ENCODE assay signal across 32 mouse cellular contexts in genomic region chr4:82921962-82922361, GRCm38 (mm10). TPM values are rescaled to one million over a fixed set of nuclear protein-coding genes. Genes with fewer than 3 reads are reported as not detected.
A peak's percentile ranks its signal among the peaks of the same experiment; 100 is the strongest.
DNase-seq lines count a peak whose midpoint lies in the region; ATAC-seq and TF ChIP-seq lines count a peak whose summit lies in the region.
"Had no signal": no experiment of that assay in that cellular context is flagged by ENCODE, and none has a peak within 500 bp of the region (broad histone marks: within the 10 kb centered on the region; RNA-seq: fewer than 3 reads in every experiment).

No protein-coding gene starts in this region.

- TF ChIP-seq EP300 in liver, postnatal 0 days (IDR thresholded peaks at IDR 0.05; ENCODE audit: low read depth), result no peak
- no peak for TF ChIP-seq EP300 in CH12.LX (IDR thresholded peaks at IDR 0.05; ENCODE audit: low read length)

- no peak for TF ChIP-seq POLR2A in CH12.LX (IDR thresholded peaks at IDR 0.05; ENCODE audit: low read depth, low read length)

- H3K9ac ChIP-seq in liver, postnatal 0 days (replicated peaks), result no peak overlapping the region
- H3K9ac ChIP-seq in liver, embryonic 12.5 days, result no peak overlapping the region
- no peak overlapping the region for H3K9ac ChIP-seq in CH12.LX (ENCODE audit: insufficient read depth, low read depth)
- no peak overlapping the region for H3K9ac ChIP-seq in midbrain, postnatal 0 days (replicated peaks; ENCODE audit: low read length, poor library complexity, severe bottlenecking)
- H3K9ac ChIP-seq: embryonic facial prominence, embryonic 13.5 days; forebrain, embryonic 12.5 days; forebrain, embryonic 15.5 days; heart, embryonic 12.5 days; heart, embryonic 15.5 days; hindbrain, embryonic 13.5 days; intestine, embryonic 15.5 days had no signal

- H3K79me2 ChIP-seq in CH12.LX (replicated peaks; ENCODE audit: control insufficient read depth, extremely low read depth, insufficient read depth, poor library complexity, severe bottlenecking), result no peaks in the 10 kb centered on the region

- no peak for ATAC-seq in liver, postnatal 0 days
- ATAC-seq in liver, embryonic 12.5 days, result no peak
- ATAC-seq in megakaryocyte, adult 5-6 weeks (ENCODE audit: poor library complexity, severe bottlenecking), result 0 out of 2 replicates have a peak, but pooled peaks have one; percentile 34
- no peak for ATAC-seq in midbrain, postnatal 0 days (ENCODE audit: low FRiP score)
- ATAC-seq: CD4-positive, CD25-positive, alpha-beta regulatory T cell, adult 4 months; forebrain, embryonic 15.5 days; hindbrain, embryonic 16.5 days; intestine, embryonic 15.5 days; Patski had no signal

- DNase-seq in liver, postnatal 0 days, result no peak
- DNase-seq in CH12.LX (ENCODE audit: extremely low read depth), result no peak
- no peak for DNase-seq in embryo, embryonic 11 days
- no peak for DNase-seq in midbrain, postnatal 0 days (ENCODE audit: low spot score)
- DNase-seq: adrenal gland, postnatal 10 days; adrenal gland, postnatal 36 days; cerebellum, adult 18-20 months; cerebellum, adult 9-10 months; cerebellum, postnatal 14 days; gastrocnemius, postnatal 25 days; heart, postnatal 10 days; heart, postnatal 36 days had no signal

- H3K4me1 ChIP-seq in liver, postnatal 0 days (ENCODE audit: insufficient read depth), result no peaks in the 10 kb centered on the region
- no peaks in the 10 kb centered on the region for H3K4me1 ChIP-seq in liver, embryonic 12.5 days
- no peaks in the 10 kb centered on the region for H3K4me1 ChIP-seq in CH12.LX (ENCODE audit: control insufficient read depth in 1 of 2, insufficient read depth in 2 of 2)
- no peaks in the 10 kb centered on the region for H3K4me1 ChIP-seq in midbrain, postnatal 0 days (ENCODE audit: insufficient read depth, low read length)
- H3K4me1 ChIP-seq: embryonic facial prominence, embryonic 10.5 days; embryonic facial prominence, embryonic 13.5 days; heart, embryonic 15.5 days; intestine, embryonic 15.5 days had no signal

- no peaks in the 10 kb centered on the region for H3K9me3 ChIP-seq in liver, postnatal 0 days (ENCODE audit: low read length)
- H3K9me3 ChIP-seq in liver, embryonic 12.5 days (replicated peaks), result no peaks in the 10 kb centered on the region
- H3K9me3 ChIP-seq in CH12.LX (replicated peaks; ENCODE audit: low read length), result no peaks in the 10 kb centered on the region
- no peaks in the 10 kb centered on the region for H3K9me3 ChIP-seq in midbrain, postnatal 0 days (ENCODE audit: low read length)
- H3K9me3 ChIP-seq: embryonic facial prominence, embryonic 10.5 days; embryonic facial prominence, embryonic 13.5 days; forebrain, embryonic 12.5 days; forebrain, embryonic 15.5 days; heart, embryonic 12.5 days; heart, embryonic 15.5 days; hindbrain, embryonic 10.5 days; hindbrain, embryonic 13.5 days; intestine, embryonic 15.5 days had no signal

- WGBS in liver, postnatal 0 days (ENCODE audit: insufficient replicate concordance), result 32% methylated on average over 4 of the region's 4 CpGs
- WGBS in liver, embryonic 12.5 days (ENCODE audit: insufficient replicate concordance), result 34% methylated on average over 4 of the region's 4 CpGs
- 86% methylated on average over 4 of the region's 4 CpGs for WGBS in midbrain, postnatal 0 days

- no peak overlapping the region for H3K4me3 ChIP-seq in liver, postnatal 0 days (ENCODE audit: low read depth, low read length)
- H3K4me3 ChIP-seq in liver, embryonic 12.5 days, result no peak overlapping the region
- no peak overlapping the region for H3K4me3 ChIP-seq in CH12.LX (replicated peaks in 1 of 3; ENCODE audit: low read depth in 2 of 3, low read length in 2 of 3, poor library complexity in 1 of 3)
- H3K4me3 ChIP-seq in midbrain, postnatal 0 days (ENCODE audit: low read depth, low read length), result no peak overlapping the region
- H3K4me3 ChIP-seq: embryonic facial prominence, embryonic 10.5 days; embryonic facial prominence, embryonic 13.5 days; erythroblast, embryonic 14.5 days; forebrain, embryonic 12.5 days; forebrain, embryonic 15.5 days; heart, embryonic 12.5 days; heart, embryonic 15.5 days; hindbrain, embryonic 10.5 days; hindbrain, embryonic 13.5 days; intestine, embryonic 15.5 days had no signal

- no peak for TF ChIP-seq RAD21 in CH12.LX (IDR thresholded peaks at IDR 0.05; ENCODE audit: low read depth, low read length)

- H3K27me3 ChIP-seq in liver, postnatal 0 days (ENCODE audit: insufficient read depth, low read length), result no peaks in the 10 kb centered on the region
- H3K27me3 ChIP-seq in liver, embryonic 12.5 days (replicated peaks), result no peaks in the 10 kb centered on the region
- H3K27me3 ChIP-seq in CH12.LX (replicated peaks), result no peaks in the 10 kb centered on the region
- H3K27me3 ChIP-seq in midbrain, postnatal 0 days (ENCODE audit: insufficient read depth, low read length), result no peaks in the 10 kb centered on the region
- H3K27me3 ChIP-seq: embryonic facial prominence, embryonic 13.5 days; forebrain, embryonic 12.5 days; forebrain, embryonic 15.5 days; heart, embryonic 12.5 days; heart, embryonic 15.5 days; intestine, embryonic 15.5 days; Patski had no signal

- TF ChIP-seq CTCF in liver, postnatal 0 days (IDR thresholded peaks at IDR 0.05; ENCODE audit: low read depth), result no peak
- no peak for TF ChIP-seq CTCF in CH12.LX (conservative IDR thresholded peaks at IDR 0.05 in 1 of 2, IDR thresholded peaks at IDR 0.05 in 1 of 2; ENCODE audit: low read depth in 2 of 2, low read length in 2 of 2)
- no peak for TF ChIP-seq CTCF in midbrain, postnatal 0 days (IDR thresholded peaks at IDR 0.05)

- in situ Hi-C loops in CH12.LX (cut with MboI; ENCODE audit: low pct_ligation_motif_present, low pct_unique_long_range_greater_than_20kb, low sequenced_read_pairs), result loop anchor here (10.0 kb wide), 1 partner anchor 277 kb away; no protein-coding TSS in a partner anchor

- dilution Hi-C loops in CH12.LX (cut with MboI; ENCODE audit: extremely low pct_ligation_motif_present, extremely low pct_unique_long_range_greater_than_20kb, low sequenced_read_pairs), result no loop called here

- no peaks in the 10 kb centered on the region for H3K36me3 ChIP-seq in liver, postnatal 0 days (replicated peaks; ENCODE audit: insufficient read depth, low read length)
- H3K36me3 ChIP-seq in liver, embryonic 12.5 days, result no peaks in the 10 kb centered on the region
- H3K36me3 ChIP-seq in CH12.LX (replicated peaks in 1 of 2; ENCODE audit: control insufficient read depth in 1 of 2, insufficient read depth in 1 of 2, low read length in 1 of 2), result no peaks in the 10 kb centered on the region
- H3K36me3 ChIP-seq in midbrain, postnatal 0 days (ENCODE audit: insufficient read depth, low read length), result no peaks in the 10 kb centered on the region
- H3K36me3 ChIP-seq: forebrain, embryonic 12.5 days; forebrain, embryonic 15.5 days; heart, embryonic 15.5 days; hindbrain, embryonic 13.5 days had no signal

- 0 out of 2 replicates have a peak overlapping the region, but pooled peaks have one; percentile 23 for H3K4me2 ChIP-seq in liver, postnatal 0 days (ENCODE audit: low read depth, low read length)
- H3K4me2 ChIP-seq in liver, embryonic 12.5 days, result no peak overlapping the region
- H3K4me2 ChIP-seq in CH12.LX (ENCODE audit: insufficient read depth, low read depth, poor library complexity, severe bottlenecking), result peak overlapping the region; percentile 21; the same call in 1 of the 2 replicates
- no peak overlapping the region for H3K4me2 ChIP-seq in midbrain, postnatal 0 days (ENCODE audit: low read depth, low read length, poor library complexity, severe bottlenecking)
- H3K4me2 ChIP-seq: embryonic facial prominence, embryonic 13.5 days; forebrain, embryonic 12.5 days; forebrain, embryonic 15.5 days; heart, embryonic 12.5 days; heart, embryonic 15.5 days; hindbrain, embryonic 13.5 days; intestine, embryonic 15.5 days had no signal

- H3K27ac ChIP-seq in liver, postnatal 0 days (ENCODE audit: low read depth), result no peak overlapping the region
- H3K27ac ChIP-seq in liver, embryonic 12.5 days, result no peak overlapping the region
- H3K27ac ChIP-seq in CH12.LX (ENCODE audit: insufficient read depth, low read depth), result no peak overlapping the region
- no peak overlapping the region for H3K27ac ChIP-seq in midbrain, postnatal 0 days (ENCODE audit: low read depth, low read length)
- H3K27ac ChIP-seq: embryonic facial prominence, embryonic 10.5 days; embryonic facial prominence, embryonic 13.5 days; forebrain, embryonic 12.5 days; forebrain, embryonic 15.5 days; heart, embryonic 15.5 days; hindbrain, embryonic 10.5 days; hindbrain, embryonic 13.5 days; intestine, embryonic 15.5 days had no signal

TF ChIP-seq in CH12.LX, 34 proteins besides CTCF, POLR2A, EP300 and RAD21:
- no peak for TF ChIP-seq CHD1 (IDR thresholded peaks at IDR 0.05; ENCODE audit: low read depth, low read length)

RNA-seq across cellular contexts. Expression of gene Cer1, which starts 37.0 kb away (rescaled TPM):
- not detected in 2 replicates for polyA plus RNA-seq in liver, postnatal 0 days (2015; fragmentation: Nextera tagmentation; extraction: Ambion mirVana)
- not detected in 2 replicates for polyA plus RNA-seq in liver, embryonic 12.5 days (2016; fragmentation: Nextera tagmentation; extraction: Ambion mirVana)
- not detected in 2 replicates for total RNA-seq in CH12.LX (2012; rRNA removed)
- total RNA-seq in CH12.LX (2014; rRNA removed), result not detected in 2 replicates
- not detected in 2 replicates for polyA plus RNA-seq in CH12.LX (2012; ENCODE audit: insufficient read length, low read depth)
- total RNA-seq in megakaryocyte, adult 5-6 weeks (2015), result not detected in 2 replicates
- total RNA-seq in megakaryocyte, adult 5-6 weeks (2017), result not detected in 2 replicates
- not detected in 2 replicates for total RNA-seq in midbrain, postnatal 0 days (2014; rRNA removed)
- polyA plus RNA-seq in midbrain, postnatal 0 days (2015; fragmentation: Nextera tagmentation; extraction: Ambion mirVana), result not detected in 2 replicates
- total RNA-seq: adrenal gland, adult 18-20 months; adrenal gland, postnatal 10 days; adrenal gland, postnatal 36 days; ES-E14; gastrocnemius, adult 8-10 months; gastrocnemius, postnatal 25 days; heart, adult 8-10 months; heart, postnatal 10 days; heart, postnatal 36 days had no signal
- polyA plus RNA-seq: CD4-positive, CD25-positive, alpha-beta regulatory T cell, adult 4 months; embryonic facial prominence, embryonic 10.5 days; erythroblast, embryonic 14.5 days; forebrain, embryonic 12.5 days; gonadal fat pad, adult 2 months; heart, embryonic 12.5 days; heart, embryonic 15.5 days; hindbrain, embryonic 10.5 days; hindbrain, embryonic 13.5 days; Patski had no signal

Comparison
In these comparisons a context has a peak if more than half of its experiments do, and no peak if none do; other contexts are left out.
1. H3K4me2 ChIP-seq: peak in liver, postnatal 0 days (single experiment) and CH12.LX (single experiment); none in liver, embryonic 12.5 days (single experiment) and midbrain, postnatal 0 days (single experiment).